Mouse (Mus musculus) adipocyte (in vitro differentiated cells): ENCODE results near the gene Kcnn4.
A peak's percentile ranks its signal among the peaks of the same experiment; 100 is the strongest.

Source experiments
- DNase-seq: peaks from one replicate; pipeline ENCODE4 v3.0.0-alpha.2; 2016; ENCODE audit warnings: low spot score

Gene Kcnn4

GRCm38 (mm10) chr7:24425919-24426318, 55.9 kb downstream of the Kcnn4 start:
- DNase-seq = no peak

GRCm38 (mm10) chr7:24427168-24427567, 57.1 kb downstream of the Kcnn4 start:
- DNase-seq = no peak

- DNase-seq = no peak
These were observed 58.7 kb downstream of the Kcnn4 start for GRCm38 (mm10) chr7:24428725-24429124.

- peak; percentile 18 for DNase-seq
These were observed 59.5 kb downstream of the Kcnn4 start for GRCm38 (mm10) chr7:24429413-24430112.

- no peak for DNase-seq
These were observed 60.7 kb downstream of the Kcnn4 start for GRCm38 (mm10) chr7:24430551-24431345.

GRCm38 (mm10) chr7:24431713-24432112, 61.6 kb downstream of the Kcnn4 start:
- DNase-seq = no peak

GRCm38 (mm10) chr7:24435305-24435704, 65.2 kb downstream of the Kcnn4 start:
- no peak for DNase-seq
